Mouse (Mus musculus) ES-E14 (cell line): Measurements from ENCODE around the gene Btg2. TPM values are rescaled to one million over a fixed set of nuclear protein-coding genes. Genes with fewer than 3 reads are reported as not detected.

ENCODE experiments used
- DNase-seq: peaks from one replicate; pipeline ENCODE4 v3.0.0-alpha.2; 2013; ENCODE audit warnings: low read depth, low spot score
- H3K27ac ChIP-seq: 2 replicates; pipeline ENCODE4 v1.5.1; 2012; ENCODE audit warnings: low read depth, mild to moderate bottlenecking, low read length, moderate library complexity, mixed read lengths; ENCODE audit not compliant: poor library complexity, insufficient read depth, severe bottlenecking
- H3K36me3 ChIP-seq: 2 replicates; pipeline ENCODE4 v1.6.1; 2012; ENCODE audit warnings: mild to moderate bottlenecking, low read length, moderate library complexity, mixed read lengths; ENCODE audit not compliant: control insufficient read depth, poor library complexity, insufficient read depth, severe bottlenecking
- H3K4me1 ChIP-seq, 2 experiments: fragments of 150-350 bp in 1 of 2; sonication (generic) in 1 of 2; 2 replicates each; pipeline ENCODE4 v1.6.1; 2012; ENCODE audit warnings: low read length in 2 of 2, mild to moderate bottlenecking in 1 of 2, mixed read lengths in 1 of 2; ENCODE audit not compliant: control insufficient read depth in 2 of 2, insufficient read depth in 2 of 2, poor library complexity in 1 of 2
- H3K4me3 ChIP-seq, 2 experiments: fragments of 150-350 bp in 1 of 2; sonication (generic) in 1 of 2; 2 replicates each; pipeline ENCODE4 v1.5.1; 2012; ENCODE audit warnings: low read length in 2 of 2, low read depth in 1 of 2, mild to moderate bottlenecking in 1 of 2, mixed read lengths in 1 of 2; ENCODE audit not compliant: insufficient read depth in 1 of 2, poor library complexity in 1 of 2, severe bottlenecking in 1 of 2
- H3K9ac ChIP-seq: 2 replicates; pipeline ENCODE4 v1.6.1; 2012; ENCODE audit warnings: low read depth, mild to moderate bottlenecking, low read length, mixed read lengths; ENCODE audit not compliant: poor library complexity, insufficient read depth, severe bottlenecking
- H3K9me3 ChIP-seq: fragments of 150-350 bp; sonication (generic); 2 replicates; pipeline ENCODE4 v1.6.1; 2012; ENCODE audit warnings: low read depth, mild to moderate bottlenecking, low read length; ENCODE audit not compliant: control insufficient read depth, insufficient read depth
- CHD2 ChIP-seq: IDR thresholded peaks from 2 replicates; pipeline ENCODE4 v1.6.1; 2014; ENCODE audit warnings: mild to moderate bottlenecking, low read depth, low read length, inconsistent platforms
- HCFC1 ChIP-seq: IDR thresholded peaks from 2 replicates; pipeline ENCODE4 v1.6.1; 2012; ENCODE audit warnings: low read length, inconsistent platforms, borderline replicate concordance; ENCODE audit not compliant: insufficient read depth
- MAFK ChIP-seq: IDR thresholded peaks from 2 replicates; pipeline ENCODE4 v1.6.1; 2014; ENCODE audit warnings: mild to moderate bottlenecking, low read depth, low read length, inconsistent platforms; ENCODE audit not compliant: insufficient read depth
- ZC3H11A ChIP-seq: IDR thresholded peaks from 2 replicates; pipeline ENCODE4 v1.6.1; 2012; ENCODE audit warnings: low read depth, mild to moderate bottlenecking, inconsistent platforms, low read length, borderline replicate concordance
- ZNF384 ChIP-seq: IDR thresholded peaks from 2 replicates; pipeline ENCODE4 v1.6.1; 2012; ENCODE audit warnings: low read depth, low read length, inconsistent platforms
- in situ Hi-C, 2 experiments: fragments of 600-800 bp; cut with MboI; formaldehyde crosslinking; loops; one replicate each; pipeline ENCODE4 v1.15.1; 2025; ENCODE audit warnings: low sequenced_read_pairs in 2 of 2, inconsistent platforms in 1 of 2; ENCODE audit not compliant: unreplicated experiment in 2 of 2
- total RNA-seq: library from RNA; depleted of rRNA; stranded (reverse); fragments of 300-350 nt; gene quantifications from 2 replicates; pipeline ENCODE4 v1.2.3, GENCODE M21; 2012

Gene Btg2
- total RNA-seq, 1 experiment = 40.2 TPM

DNA sequence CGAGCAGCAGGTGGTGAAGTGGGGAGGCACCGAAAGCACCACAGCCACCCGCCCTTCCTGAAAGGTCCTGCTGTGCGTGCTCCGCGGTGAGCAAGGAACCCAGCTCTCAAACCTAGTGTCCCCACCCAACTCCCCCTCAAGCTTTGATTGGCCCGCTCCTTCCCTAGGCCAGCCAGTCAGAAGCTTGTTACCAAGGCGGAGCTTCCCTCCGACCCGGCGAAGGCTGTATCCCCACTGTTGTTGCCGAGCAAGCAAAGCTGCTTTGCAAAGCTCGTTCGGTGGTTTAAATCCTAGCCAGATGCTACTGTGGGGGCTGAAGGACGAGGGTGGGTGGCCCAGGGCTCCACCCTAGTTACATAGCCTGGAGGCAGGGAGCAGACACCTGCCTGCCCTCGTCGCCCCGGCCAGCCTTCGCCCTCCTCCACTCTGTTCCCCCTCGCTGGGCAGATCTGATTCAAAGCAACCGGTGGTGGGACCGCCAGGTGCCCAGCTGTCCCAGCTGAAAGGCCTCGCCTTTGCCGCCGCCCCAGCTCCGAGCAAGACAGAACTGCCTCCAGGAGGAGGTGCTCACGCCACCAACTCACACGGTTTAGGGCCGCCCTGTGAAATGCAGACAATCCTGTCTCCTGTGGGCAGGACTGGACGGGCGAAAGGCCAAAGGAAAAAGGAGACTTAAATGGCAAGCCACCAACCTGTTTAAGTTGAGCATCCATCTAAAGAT, 17.9 kb downstream of the Btg2 start:
- H3K4me3 ChIP-seq = peak overlapping the region; percentile 38 to 61
- TF ChIP-seq ZNF384 = no peak
- no peak for TF ChIP-seq MAFK
- TF ChIP-seq CHD2 = no peak
- no peak for TF ChIP-seq HCFC1
- TF ChIP-seq ZC3H11A = no peak
- H3K9me3 ChIP-seq = no peaks in the 10 kb centered on the region
- in situ Hi-C loops = no loop called here
- H3K36me3 ChIP-seq = no peaks in the 10 kb centered on the region
- H3K4me1 ChIP-seq = peaks cover 14 to 17% of the 10 kb centered on the region in 2 experiments
- peak overlapping the region; percentile 8; the same call in 1 of the 2 replicates for H3K9ac ChIP-seq
- H3K27ac ChIP-seq = peak overlapping the region; percentile 15
- DNase-seq = peak; percentile 87

DNA sequence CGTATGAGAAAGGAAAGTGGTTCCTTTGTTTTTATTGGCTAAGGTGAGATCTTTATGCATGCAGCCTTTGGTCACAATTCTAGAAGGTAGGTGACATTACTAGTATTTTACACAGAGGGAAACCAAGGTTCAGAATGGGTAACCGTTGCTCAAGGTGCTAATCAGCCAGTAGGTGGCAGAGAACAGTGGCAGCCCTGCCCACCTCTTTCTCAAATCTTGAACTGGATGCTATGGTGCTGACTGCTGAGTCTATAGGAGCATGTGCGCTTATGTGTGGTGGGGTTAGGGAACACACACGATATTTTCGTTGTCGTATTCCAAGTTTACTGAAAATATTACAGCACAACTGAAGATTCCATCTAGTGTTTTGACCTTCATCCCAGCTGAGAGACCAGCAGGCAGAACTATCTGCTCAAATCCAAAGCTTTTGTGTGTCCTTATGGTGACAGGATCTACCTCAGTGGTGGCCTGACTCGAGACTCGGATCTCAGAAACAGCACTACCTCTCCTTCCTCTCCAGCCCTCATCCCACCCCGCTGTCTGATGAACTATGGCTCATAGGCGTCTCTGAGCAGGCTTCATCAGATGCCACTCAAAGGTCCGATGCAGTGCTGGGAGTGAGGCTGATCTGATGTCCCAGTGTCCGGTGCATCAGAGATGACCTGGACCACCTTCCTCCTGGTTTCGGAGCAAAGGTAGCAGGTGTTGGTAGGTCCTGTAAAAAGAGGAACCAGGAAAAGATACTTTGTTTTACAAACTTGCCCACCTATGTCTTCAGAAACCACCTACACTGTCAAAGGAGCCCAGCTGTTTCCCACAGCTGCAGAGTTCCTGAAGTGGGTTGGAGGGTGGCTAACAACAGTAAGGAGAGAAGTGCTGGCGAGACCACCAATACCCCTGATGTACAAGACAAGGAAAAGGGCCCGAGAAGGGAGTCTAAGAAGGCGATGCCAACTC, 18.9 kb downstream of the Btg2 start:
- Histone ChIP-seq H3K9ac (no peak overlapping the region; the same call in 1 of the 2 replicates), H3K9me3 (no peaks in the 10 kb centered on the region), H3K4me3 (peak overlapping the region in 1 of 2 experiments; percentile 61; a peak in 2 of 4 replicates), H3K36me3 (no peaks in the 10 kb centered on the region), H3K4me1 (peaks cover 14 to 25% of the 10 kb centered on the region in 2 experiments), H3K27ac (no peak overlapping the region)
- DNase-seq = no peak
- TF ChIP-seq ZNF384 (no peak), HCFC1 (no peak), ZC3H11A (no peak), MAFK (no peak), CHD2 (no peak)
- in situ Hi-C loops = loop anchor here in 1 of 2 experiments (5.0 kb wide), 1 partner anchor 47 kb away; no protein-coding TSS in a partner anchor

DNA sequence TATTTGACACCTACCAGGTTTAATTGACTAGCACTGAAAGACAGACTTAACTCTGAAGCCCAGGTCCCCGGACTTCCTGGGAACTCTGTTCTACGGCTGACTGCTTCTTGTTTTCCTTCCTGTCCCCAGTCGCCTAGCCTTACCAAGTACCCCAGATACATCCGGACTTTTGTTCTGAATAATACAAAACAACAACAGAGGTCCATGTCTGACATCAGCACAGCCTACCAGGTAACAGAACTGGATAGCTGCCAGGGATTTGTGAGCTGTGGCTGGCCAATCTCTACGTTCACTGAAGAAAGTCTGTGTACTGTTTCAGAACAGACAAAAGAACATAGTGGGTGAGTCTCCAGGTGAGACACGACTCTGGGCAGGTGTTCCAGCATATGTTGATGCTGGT, 20.1 kb downstream of the Btg2 start:
- no peaks in the 10 kb centered on the region for H3K9me3 ChIP-seq
- H3K27ac ChIP-seq = no peak overlapping the region
- DNase-seq = no peak
- in situ Hi-C loops = loop anchor here in 1 of 2 experiments (5.0 kb wide), 1 partner anchor 48 kb away; no protein-coding TSS in a partner anchor
- TF ChIP-seq HCFC1 (no peak), MAFK (no peak)
- no peak overlapping the region for H3K4me3 ChIP-seq
- no peaks in the 10 kb centered on the region for H3K36me3 ChIP-seq
- H3K4me1 ChIP-seq = peaks cover 15 to 22% of the 10 kb centered on the region in 2 experiments; a peak in 3 of 4 replicates
- H3K9ac ChIP-seq = no peak overlapping the region

- Histone ChIP-seq H3K4me3 (no peak overlapping the region), H3K27ac (no peak overlapping the region), H3K4me1 (peaks cover 14 to 21% of the 10 kb centered on the region in 2 experiments; a peak in 2 of 4 replicates), H3K9ac (no peak overlapping the region), H3K9me3 (no peaks in the 10 kb centered on the region), H3K36me3 (no peaks in the 10 kb centered on the region)
- in situ Hi-C loops = loop anchor here in 1 of 2 experiments (5.0 kb wide), 1 partner anchor 50 kb away; no protein-coding TSS in a partner anchor
- no peak for DNase-seq
- TF ChIP-seq CHD2 (no peak), ZNF384 (no peak), HCFC1 (no peak), MAFK (no peak), ZC3H11A (no peak)
Observed at GRCm38 (mm10) chr1:134057736-134058135, 21.2 kb downstream of the Btg2 start.
